Mouse (Mus musculus): Measurements from ENCODE around the gene Grn. TPM values are rescaled to one million over a fixed set of nuclear protein-coding genes. Genes with fewer than 3 reads are reported as not detected.
A peak's percentile ranks its signal among the peaks of the same experiment; 100 is the strongest.

The Grn gene
- polyA plus RNA-seq, 1 experiment from 2014 or later = 191 TPM

GRCm38 (mm10) chr11:102435754-102436470 is 5.8 kb downstream of the Grn start:
- no peaks in the 10 kb centered on the region for H3K27me3 ChIP-seq (ENCODE audit: insufficient read depth, low read length)
- TF ChIP-seq CTCF (IDR thresholded peaks at IDR 0.05; ENCODE audit: low read depth) = no peak
- peaks cover 34% of the 10 kb centered on the region for H3K36me3 ChIP-seq (ENCODE audit: insufficient read depth, low read length)
- H3K9ac ChIP-seq (ENCODE audit: low read depth, low read length) = no peak overlapping the region
- H3K27ac ChIP-seq = no peak overlapping the region
- peaks cover 12% of the 10 kb centered on the region for H3K4me1 ChIP-seq (replicated peaks; ENCODE audit: insufficient read depth, low read length)
- H3K9me3 ChIP-seq (replicated peaks; ENCODE audit: low read length) = no peaks in the 10 kb centered on the region
- 87% methylated on average over 18 of the region's 18 CpGs for WGBS
- no peak for ATAC-seq (replicated peaks; ENCODE audit: low FRiP score, low read depth)
- no peak overlapping the region for H3K4me2 ChIP-seq (ENCODE audit: low read length)
- DNase-seq (ENCODE audit: low spot score) = no peak
- H3K4me3 ChIP-seq (replicated peaks; ENCODE audit: low read depth, low read length) = no peak overlapping the region

GRCm38 (mm10) chr11:102436471-102436790 is 6.3 kb downstream of the Grn start:
- Histone ChIP-seq H3K9me3 (replicated peaks; ENCODE audit: low read length) (no peaks in the 10 kb centered on the region), H3K27me3 (ENCODE audit: insufficient read depth, low read length) (no peaks in the 10 kb centered on the region), H3K27ac (no peak overlapping the region), H3K36me3 (ENCODE audit: insufficient read depth, low read length) (peaks cover 34% of the 10 kb centered on the region), H3K4me1 (replicated peaks; ENCODE audit: insufficient read depth, low read length) (peaks cover 12% of the 10 kb centered on the region), H3K9ac (ENCODE audit: low read depth, low read length) (no peak overlapping the region), H3K4me3 (replicated peaks; ENCODE audit: low read depth, low read length) (no peak overlapping the region), H3K4me2 (ENCODE audit: low read length) (no peak overlapping the region)
- DNase-seq (ENCODE audit: low spot score) (no peak), ATAC-seq (replicated peaks; ENCODE audit: low FRiP score, low read depth) (no peak)
- no peak for TF ChIP-seq CTCF (IDR thresholded peaks at IDR 0.05; ENCODE audit: low read depth)
- 80% methylated on average over 10 of the region's 10 CpGs for WGBS

GRCm38 (mm10) chr11:102437120-102438061 is 7.3 kb downstream of the Grn start:
- Histone ChIP-seq H3K9ac (ENCODE audit: low read depth, low read length) (peak overlapping the region; percentile 64), H3K27me3 (ENCODE audit: insufficient read depth, low read length) (no peaks in the 10 kb centered on the region), H3K36me3 (ENCODE audit: insufficient read depth, low read length) (peaks cover 34% of the 10 kb centered on the region), H3K4me2 (ENCODE audit: low read length) (peak overlapping the region; percentile 93), H3K27ac (peak overlapping the region; percentile 54), H3K4me1 (replicated peaks; ENCODE audit: insufficient read depth, low read length) (peaks cover 12% of the 10 kb centered on the region), H3K9me3 (replicated peaks; ENCODE audit: low read length) (no peaks in the 10 kb centered on the region), H3K4me3 (replicated peaks; ENCODE audit: low read depth, low read length) (peak overlapping the region; percentile 42)
- ATAC-seq (replicated peaks; ENCODE audit: low FRiP score, low read depth) (peak; percentile 36), DNase-seq (ENCODE audit: low spot score) (peak; percentile 80)
- 15% methylated on average over 71 of the region's 87 CpGs for WGBS
- peak; percentile 52; the same call in 1 of the 2 replicates for TF ChIP-seq CTCF (IDR thresholded peaks at IDR 0.05; ENCODE audit: low read depth)

GRCm38 (mm10) chr11:102438212-102439092 is 8.3 kb downstream of the Grn start:
- TF ChIP-seq CTCF (IDR thresholded peaks at IDR 0.05; ENCODE audit: low read depth) = peak; percentile 88
- peaks cover 12% of the 10 kb centered on the region for H3K4me1 ChIP-seq (replicated peaks; ENCODE audit: insufficient read depth, low read length)
- H3K4me2 ChIP-seq (ENCODE audit: low read length) = peak overlapping the region; percentile 93
- 0 out of 2 replicates have a peak overlapping the region, but pooled peaks have one; percentile 54 for H3K27ac ChIP-seq
- no peaks in the 10 kb centered on the region for H3K27me3 ChIP-seq (ENCODE audit: insufficient read depth, low read length)
- DNase-seq (ENCODE audit: low spot score) = peak; percentile 90
- H3K9me3 ChIP-seq (replicated peaks; ENCODE audit: low read length) = no peaks in the 10 kb centered on the region
- H3K36me3 ChIP-seq (ENCODE audit: insufficient read depth, low read length) = peaks cover 36% of the 10 kb centered on the region
- peak; percentile 44 for ATAC-seq (replicated peaks; ENCODE audit: low FRiP score, low read depth)
- peak overlapping the region; percentile 64 for H3K9ac ChIP-seq (ENCODE audit: low read depth, low read length)
- peak overlapping the region; percentile 42 for H3K4me3 ChIP-seq (replicated peaks; ENCODE audit: low read depth, low read length)
- WGBS = 21% methylated on average over 77 of the region's 77 CpGs

- no peak overlapping the region for H3K4me3 ChIP-seq (replicated peaks; ENCODE audit: low read depth, low read length)
- no peak for ATAC-seq (replicated peaks; ENCODE audit: low FRiP score, low read depth)
These were observed 9.3 kb downstream of the Grn start for GRCm38 (mm10) chr11:102439093-102440082.

More at GRCm38 (mm10) chr11:102439093-102440082, 9.3 kb downstream of the Grn start:
- DNase-seq (ENCODE audit: low spot score) = no peak
- Histone ChIP-seq H3K27me3 (ENCODE audit: insufficient read depth, low read length) (no peaks in the 10 kb centered on the region), H3K4me1 (replicated peaks; ENCODE audit: insufficient read depth, low read length) (peaks cover 14% of the 10 kb centered on the region), H3K4me2 (ENCODE audit: low read length) (no peak overlapping the region), H3K36me3 (ENCODE audit: insufficient read depth, low read length) (peaks cover 40% of the 10 kb centered on the region), H3K9me3 (replicated peaks; ENCODE audit: low read length) (no peaks in the 10 kb centered on the region), H3K9ac (ENCODE audit: low read depth, low read length) (no peak overlapping the region), H3K27ac (no peak overlapping the region)
- WGBS = 80% methylated on average over 14 of the region's 14 CpGs
- TF ChIP-seq CTCF (IDR thresholded peaks at IDR 0.05; ENCODE audit: low read depth) = no peak

Measured in kidney, postnatal 0 days (tissue).